Mouse (Mus musculus): ENCODE data around the gene Rab25. TPM values are rescaled to one million over a fixed set of nuclear protein-coding genes. Genes with fewer than 3 reads are reported as not detected.

Gene Rab25
- polyA plus RNA-seq, 1 experiment from 2014 or later = 0.86 TPM

GRCm38 (mm10) chr3:88551586-88551985, 3.5 kb upstream of the Rab25 start:
- no peak for ATAC-seq (ENCODE audit: low FRiP score)
- Histone ChIP-seq H3K27me3 (ENCODE audit: control insufficient read depth, insufficient read depth, low read length) (no peaks in the 10 kb centered on the region), H3K27ac (ENCODE audit: low read depth, low read length) (no peak overlapping the region), H3K4me2 (no peak overlapping the region), H3K9ac (ENCODE audit: low read length) (no peak overlapping the region), H3K4me1 (ENCODE audit: control insufficient read depth, insufficient read depth, low read length) (peaks cover 13% of the 10 kb centered on the region), H3K9me3 (ENCODE audit: control insufficient read depth, low read length) (no peaks in the 10 kb centered on the region), H3K36me3 (ENCODE audit: control insufficient read depth, insufficient read depth, low read length) (peaks cover 7% of the 10 kb centered on the region; the same call in 1 of the 2 replicates), H3K4me3 (ENCODE audit: low read depth, low read length) (no peak overlapping the region)
- DNase-seq (ENCODE audit: low spot score, missing footprints) = peak; percentile 73
- WGBS = 83% methylated on average over 4 of the region's 4 CpGs

- H3K4me1 ChIP-seq (ENCODE audit: control insufficient read depth, insufficient read depth, low read length) = peaks cover 3% of the 10 kb centered on the region
- DNase-seq (ENCODE audit: low spot score, missing footprints) = peak; percentile 51
- H3K27ac ChIP-seq (ENCODE audit: low read depth, low read length) = no peak overlapping the region
- H3K4me2 ChIP-seq = no peak overlapping the region
- no peaks in the 10 kb centered on the region for H3K36me3 ChIP-seq (ENCODE audit: control insufficient read depth, insufficient read depth, low read length)
- no peak for ATAC-seq (ENCODE audit: low FRiP score)
- no peak overlapping the region for H3K9ac ChIP-seq (ENCODE audit: low read length)
- 81% methylated on average over 6 of the region's 6 CpGs for WGBS
- no peak overlapping the region for H3K4me3 ChIP-seq (ENCODE audit: low read depth, low read length)
- H3K9me3 ChIP-seq (ENCODE audit: control insufficient read depth, low read length) = no peaks in the 10 kb centered on the region
- no peaks in the 10 kb centered on the region for H3K27me3 ChIP-seq (ENCODE audit: control insufficient read depth, insufficient read depth, low read length)
Measured at GRCm38 (mm10) chr3:88546674-88547418, 1.3 kb downstream of the Rab25 start.

- Histone ChIP-seq H3K36me3 (ENCODE audit: control insufficient read depth, insufficient read depth, low read length) (peaks cover 2% of the 10 kb centered on the region; the same call in 1 of the 2 replicates), H3K9me3 (ENCODE audit: control insufficient read depth, low read length) (no peaks in the 10 kb centered on the region), H3K9ac (ENCODE audit: low read length) (no peak overlapping the region), H3K4me1 (ENCODE audit: control insufficient read depth, insufficient read depth, low read length) (peaks cover 9% of the 10 kb centered on the region), H3K4me2 (no peak overlapping the region), H3K4me3 (ENCODE audit: low read depth, low read length) (no peak overlapping the region), H3K27me3 (ENCODE audit: control insufficient read depth, insufficient read depth, low read length) (no peaks in the 10 kb centered on the region), H3K27ac (ENCODE audit: low read depth, low read length) (no peak overlapping the region)
- DNase-seq (ENCODE audit: low spot score, missing footprints) = peak; percentile 68
- ATAC-seq (ENCODE audit: low FRiP score) = no peak
- WGBS = 72% methylated on average over 20 of the region's 20 CpGs
Measured at GRCm38 (mm10) chr3:88544955-88545591, 3.0 kb downstream of the Rab25 start.

- Histone ChIP-seq H3K27ac (ENCODE audit: low read depth, low read length) (no peak overlapping the region), H3K9ac (ENCODE audit: low read length) (no peak overlapping the region)
- DNase-seq (ENCODE audit: low spot score, missing footprints) = peak; percentile 84
Measured at GRCm38 (mm10) chr3:88544514-88544913, 3.6 kb downstream of the Rab25 start.

GRCm38 (mm10) chr3:88543651-88544410, 4.3 kb downstream of the Rab25 start:
- H3K4me1 ChIP-seq (ENCODE audit: control insufficient read depth, insufficient read depth, low read length) = peaks cover 18% of the 10 kb centered on the region
- H3K9me3 ChIP-seq (ENCODE audit: control insufficient read depth, low read length) = no peaks in the 10 kb centered on the region
- peaks cover 3% of the 10 kb centered on the region; the same call in 1 of the 2 replicates for H3K36me3 ChIP-seq (ENCODE audit: control insufficient read depth, insufficient read depth, low read length)
- no peak overlapping the region for H3K4me3 ChIP-seq (ENCODE audit: low read depth, low read length)
- H3K4me2 ChIP-seq = no peak overlapping the region
- no peak overlapping the region for H3K9ac ChIP-seq (ENCODE audit: low read length)
- ATAC-seq (ENCODE audit: low FRiP score) (no peak), DNase-seq (ENCODE audit: low spot score, missing footprints) (peak; percentile 47)
- whole genome bisulfite sequencing = 81% methylated on average over 5 of the region's 5 CpGs
- H3K27me3 ChIP-seq (ENCODE audit: control insufficient read depth, insufficient read depth, low read length) = no peaks in the 10 kb centered on the region
- H3K27ac ChIP-seq (ENCODE audit: low read depth, low read length) = no peak overlapping the region

More at GRCm38 (mm10) chr3:88544514-88544913, 3.6 kb downstream of the Rab25 start:
- Histone ChIP-seq H3K4me1 (ENCODE audit: control insufficient read depth, insufficient read depth, low read length) (peaks cover 14% of the 10 kb centered on the region), H3K27me3 (ENCODE audit: control insufficient read depth, insufficient read depth, low read length) (no peaks in the 10 kb centered on the region), H3K36me3 (ENCODE audit: control insufficient read depth, insufficient read depth, low read length) (peaks cover 3% of the 10 kb centered on the region; the same call in 1 of the 2 replicates), H3K9me3 (ENCODE audit: control insufficient read depth, low read length) (no peaks in the 10 kb centered on the region), H3K4me2 (no peak overlapping the region), H3K4me3 (ENCODE audit: low read depth, low read length) (no peak overlapping the region)
- WGBS = 37% methylated on average over 5 of the region's 5 CpGs
- no peak for ATAC-seq (ENCODE audit: low FRiP score)

GRCm38 (mm10) chr3:88543174-88543573, 4.9 kb downstream of the Rab25 start:
- Histone ChIP-seq H3K4me2 (no peak overlapping the region), H3K4me1 (ENCODE audit: control insufficient read depth, insufficient read depth, low read length) (peaks cover 24% of the 10 kb centered on the region), H3K9ac (ENCODE audit: low read length) (no peak overlapping the region), H3K4me3 (ENCODE audit: low read depth, low read length) (no peak overlapping the region), H3K27ac (ENCODE audit: low read depth, low read length) (no peak overlapping the region), H3K36me3 (ENCODE audit: control insufficient read depth, insufficient read depth, low read length) (peaks cover 3% of the 10 kb centered on the region; the same call in 1 of the 2 replicates), H3K27me3 (ENCODE audit: control insufficient read depth, insufficient read depth, low read length) (no peaks in the 10 kb centered on the region), H3K9me3 (ENCODE audit: control insufficient read depth, low read length) (no peaks in the 10 kb centered on the region)
- ATAC-seq (ENCODE audit: low FRiP score) (no peak), DNase-seq (ENCODE audit: low spot score, missing footprints) (peak; percentile 65)
- WGBS = 90% methylated on average over 8 of the region's 8 CpGs

- H3K27me3 ChIP-seq (ENCODE audit: control insufficient read depth, insufficient read depth, low read length) = no peaks in the 10 kb centered on the region
- 74% methylated on average over 4 of the region's 4 CpGs for WGBS
- H3K4me2 ChIP-seq = no peak overlapping the region
- peaks cover 7% of the 10 kb centered on the region; the same call in 1 of the 2 replicates for H3K36me3 ChIP-seq (ENCODE audit: control insufficient read depth, insufficient read depth, low read length)
- H3K4me3 ChIP-seq (ENCODE audit: low read depth, low read length) = no peak overlapping the region
- no peak overlapping the region for H3K9ac ChIP-seq (ENCODE audit: low read length)
- peaks cover 31% of the 10 kb centered on the region for H3K4me1 ChIP-seq (ENCODE audit: control insufficient read depth, insufficient read depth, low read length)
- DNase-seq (ENCODE audit: low spot score, missing footprints) = no peak
- H3K27ac ChIP-seq (ENCODE audit: low read depth, low read length) = no peak overlapping the region
- no peak for ATAC-seq (ENCODE audit: low FRiP score)
- H3K9me3 ChIP-seq (ENCODE audit: control insufficient read depth, low read length) = no peaks in the 10 kb centered on the region
Measured at GRCm38 (mm10) chr3:88542486-88542885, 5.6 kb downstream of the Rab25 start.

- Histone ChIP-seq H3K36me3 (ENCODE audit: control insufficient read depth, insufficient read depth, low read length) (peaks cover 11% of the 10 kb centered on the region), H3K27ac (ENCODE audit: low read depth, low read length) (no peak overlapping the region; the same call in 1 of the 2 replicates), H3K4me1 (ENCODE audit: control insufficient read depth, insufficient read depth, low read length) (peaks cover 38% of the 10 kb centered on the region), H3K4me3 (ENCODE audit: low read depth, low read length) (no peak overlapping the region), H3K9me3 (ENCODE audit: control insufficient read depth, low read length) (no peaks in the 10 kb centered on the region), H3K27me3 (ENCODE audit: control insufficient read depth, insufficient read depth, low read length) (no peaks in the 10 kb centered on the region), H3K4me2 (no peak overlapping the region), H3K9ac (ENCODE audit: low read length) (no peak overlapping the region)
- 84% methylated on average over 6 of the region's 7 CpGs for WGBS
- DNase-seq (ENCODE audit: low spot score, missing footprints) (peak; percentile 85), ATAC-seq (ENCODE audit: low FRiP score) (no peak)
Measured at GRCm38 (mm10) chr3:88541622-88542401, 6.3 kb downstream of the Rab25 start.

Data from midbrain, embryonic 11.5 days (tissue).